ENCODE assay signal across 8 mouse cellular contexts in genomic region chr9:59291688-59292492, GRCm38 (mm10). TPM values are rescaled to one million over a fixed set of nuclear protein-coding genes. Genes with fewer than 3 reads are reported as not detected.
A peak's percentile ranks its signal among the peaks of the same experiment; 100 is the strongest.
DNase-seq lines count a peak whose midpoint lies in the region; ATAC-seq and TF ChIP-seq lines count a peak whose summit lies in the region.

No protein-coding gene starts in this region.

- intact Hi-C loops in gastrocnemius, adult 2 months (cut with DNase I), result loop anchor here (2.0 kb wide), 2 partner anchors 61 to 195 kb away; partner anchors contain the start of genes Arih1 and Bbs4

- peak overlapping the region; percentile 56 for H3K4me2 ChIP-seq in embryonic facial prominence, embryonic 15.5 days (replicated peaks)
- peak overlapping the region; percentile 70 for H3K4me2 ChIP-seq in limb, embryonic 14.5 days (replicated peaks; ENCODE audit: low read depth, low read length, severe bottlenecking)
- peak overlapping the region; percentile 67 for H3K4me2 ChIP-seq in stomach, postnatal 0 days (replicated peaks; ENCODE audit: low read depth)

- H3K27me3 ChIP-seq in embryonic facial prominence, embryonic 15.5 days, result no peaks in the 10 kb centered on the region
- H3K27me3 ChIP-seq in limb, embryonic 14.5 days (ENCODE audit: control insufficient read depth, insufficient read depth, low read length), result no peaks in the 10 kb centered on the region
- no peaks in the 10 kb centered on the region for H3K27me3 ChIP-seq in stomach, postnatal 0 days (ENCODE audit: control insufficient read depth, insufficient read depth, low read length)

- no peaks in the 10 kb centered on the region for H3K9me3 ChIP-seq in embryonic facial prominence, embryonic 15.5 days (replicated peaks)
- H3K9me3 ChIP-seq in limb, embryonic 14.5 days (ENCODE audit: control insufficient read depth, low read length), result no peaks in the 10 kb centered on the region
- no peaks in the 10 kb centered on the region for H3K9me3 ChIP-seq in stomach, postnatal 0 days (ENCODE audit: control insufficient read depth, low read length)

- H3K4me3 ChIP-seq in gastrocnemius, adult 2 months, result peak overlapping the region; percentile 99
- H3K4me3 ChIP-seq in embryonic facial prominence, embryonic 15.5 days (replicated peaks), result peak overlapping the region; percentile 97
- H3K4me3 ChIP-seq in limb, embryonic 14.5 days (replicated peaks; ENCODE audit: low read length), result peak overlapping the region; percentile 86
- H3K4me3 ChIP-seq in stomach, postnatal 0 days (ENCODE audit: low read depth, low read length), result peak overlapping the region; percentile 89

- peak; percentile 70 for ATAC-seq in embryonic facial prominence, embryonic 15.5 days (ENCODE audit: insufficient number of reproducible peaks, low FRiP score, low TSS enrichment, low read depth)
- peak; percentile 38 for ATAC-seq in limb, embryonic 14.5 days (ENCODE audit: low FRiP score, low read depth)
- ATAC-seq in stomach, postnatal 0 days (ENCODE audit: low FRiP score, low TSS enrichment), result peak; percentile 73

- WGBS in embryonic facial prominence, embryonic 15.5 days, result under 1% methylated on average over 50 of the region's 50 CpGs
- 6% methylated on average over 36 of the region's 50 CpGs for WGBS in limb, embryonic 14.5 days
- 1% methylated on average over 41 of the region's 50 CpGs for WGBS in stomach, postnatal 0 days

- H3K36me3 ChIP-seq in embryonic facial prominence, embryonic 15.5 days, result no peaks in the 10 kb centered on the region
- H3K36me3 ChIP-seq in limb, embryonic 14.5 days (ENCODE audit: control insufficient read depth, insufficient read depth, low read length), result no peaks in the 10 kb centered on the region
- H3K36me3 ChIP-seq in stomach, postnatal 0 days (ENCODE audit: control insufficient read depth, insufficient read depth, low read length), result no peaks in the 10 kb centered on the region

- no peak for TF ChIP-seq EP300 in stomach, postnatal 0 days (optimal IDR thresholded peaks at IDR 0.05)

- H3K4me1 ChIP-seq in embryonic facial prominence, embryonic 15.5 days, result peaks cover 32% of the 10 kb centered on the region
- peaks cover 39% of the 10 kb centered on the region for H3K4me1 ChIP-seq in limb, embryonic 14.5 days (ENCODE audit: control insufficient read depth, insufficient read depth, low read length)
- no peaks in the 10 kb centered on the region for H3K4me1 ChIP-seq in stomach, postnatal 0 days (replicated peaks; ENCODE audit: control insufficient read depth, insufficient read depth)

- H3K9ac ChIP-seq in embryonic facial prominence, embryonic 15.5 days, result peak overlapping the region; percentile 75
- H3K9ac ChIP-seq in limb, embryonic 14.5 days (ENCODE audit: low read depth, low read length, severe bottlenecking), result peak overlapping the region; percentile 88
- H3K9ac ChIP-seq in stomach, postnatal 0 days (ENCODE audit: low read length), result peak overlapping the region; percentile 88

- no peak for TF ChIP-seq POLR2A in limb, embryonic 14.5 days (IDR thresholded peaks at IDR 0.05; ENCODE audit: borderline replicate concordance, extremely low read depth, insufficient read depth, insufficient read length)

- TF ChIP-seq CTCF in gastrocnemius, adult 2 months (IDR thresholded peaks at IDR 0.05), result no peak
- TF ChIP-seq CTCF in stomach, postnatal 0 days (IDR thresholded peaks at IDR 0.05; ENCODE audit: low read depth), result no peak

- peak overlapping the region; percentile 99 for H3K27ac ChIP-seq in gastrocnemius, adult 2 months
- peak overlapping the region; percentile 89 for H3K27ac ChIP-seq in embryonic facial prominence, embryonic 15.5 days (replicated peaks)
- peak overlapping the region; percentile 87 for H3K27ac ChIP-seq in limb, embryonic 14.5 days (replicated peaks; ENCODE audit: low read depth, low read length)
- peak overlapping the region; percentile 93 for H3K27ac ChIP-seq in stomach, postnatal 0 days (replicated peaks)

- no peak for DNase-seq in gastrocnemius, adult 2 months
- DNase-seq in gastrocnemius, postnatal 25 days, result no peak
- DNase-seq in 416B (ENCODE audit: low read depth), result peak; percentile 37
- DNase-seq in limb, embryonic 14.5 days (ENCODE audit: low spot score), result no peak
- DNase-seq in stomach, postnatal 0 days (ENCODE audit: low spot score), result no peak
- DNase-seq in natural killer cell, adult 2 months (ENCODE audit: low spot score in 2 of 2), result no peak
- DNase-seq in right cerebral cortex, postnatal 4 days, result no peak

RNA-seq across cellular contexts. Expression of gene Adpgk, which starts 0.5 kb away (rescaled TPM):
- 1 to 10 TPM; 6.8 to 9.7 TPM for total RNA-seq in gastrocnemius, adult 2 months (2021)
- 1 to 10 TPM; 7.1 to 7.5 TPM for total RNA-seq in gastrocnemius, postnatal 25 days (2021)
- 41.2 and 45.7 TPM in 2 replicates for polyA plus RNA-seq in embryonic facial prominence, embryonic 15.5 days (2015; fragmentation: Nextera tagmentation; extraction: Ambion mirVana)
- polyA plus RNA-seq in limb, embryonic 14.5 days (2012; rRNA removed), result 46.2 and 47.4 TPM in 2 replicates
- polyA plus RNA-seq in limb, embryonic 14.5 days (2014; fragmentation: Nextera tagmentation; extraction: Ambion mirVana), result 51.2 and 53.0 TPM in 2 replicates
- polyA plus RNA-seq in stomach, postnatal 0 days (2015; fragmentation: Nextera tagmentation; extraction: Ambion mirVana), result 14.8 and 16.0 TPM in 2 replicates
